Mouse (Mus musculus): ENCODE measurements around the gene Kcnk6.

The Kcnk6 gene

DNA sequence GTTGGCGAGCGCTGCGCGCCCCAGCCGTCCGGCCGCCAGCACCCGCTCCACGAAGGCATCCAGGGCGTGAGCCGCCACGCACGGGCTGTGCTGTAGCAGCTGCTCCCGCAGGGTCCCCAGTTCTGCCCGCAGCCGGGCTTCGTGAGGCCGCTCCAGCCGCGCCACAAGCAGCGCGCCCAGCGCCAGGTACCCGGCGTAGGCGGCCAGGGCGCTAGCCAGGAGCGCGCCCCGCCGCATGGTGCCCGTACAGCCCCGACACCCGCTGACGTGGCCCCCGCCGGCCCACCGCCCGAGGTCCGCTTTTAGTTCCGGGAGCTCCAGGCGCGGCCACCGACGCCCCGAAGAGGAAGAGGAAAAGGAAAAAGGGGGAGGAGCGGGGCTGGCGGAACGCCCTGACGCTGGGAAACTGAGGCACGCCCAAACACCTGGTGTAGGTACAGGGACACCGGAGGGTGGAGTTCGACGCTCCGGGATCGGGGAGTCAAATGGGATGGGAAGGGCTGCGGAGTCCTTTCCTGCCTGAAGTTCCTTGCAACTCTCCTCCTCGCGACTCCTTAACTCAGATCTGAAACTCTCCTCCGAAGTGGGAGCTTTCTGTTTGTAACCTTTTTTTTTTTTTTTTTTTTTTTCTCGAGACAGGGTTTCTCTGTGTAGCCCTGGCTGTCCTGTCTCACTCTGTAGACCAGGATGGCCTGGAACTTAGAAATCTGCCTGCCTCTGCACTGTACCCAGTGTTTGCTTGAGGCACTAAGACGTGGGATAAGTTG, at the start of gene Kcnk6:
Kcnk6 (minus strand) TSS at position 269 of the 767 bp plus-strand sequence.
- no peak for DNase-seq (ENCODE audit: low spot score)

DNA sequence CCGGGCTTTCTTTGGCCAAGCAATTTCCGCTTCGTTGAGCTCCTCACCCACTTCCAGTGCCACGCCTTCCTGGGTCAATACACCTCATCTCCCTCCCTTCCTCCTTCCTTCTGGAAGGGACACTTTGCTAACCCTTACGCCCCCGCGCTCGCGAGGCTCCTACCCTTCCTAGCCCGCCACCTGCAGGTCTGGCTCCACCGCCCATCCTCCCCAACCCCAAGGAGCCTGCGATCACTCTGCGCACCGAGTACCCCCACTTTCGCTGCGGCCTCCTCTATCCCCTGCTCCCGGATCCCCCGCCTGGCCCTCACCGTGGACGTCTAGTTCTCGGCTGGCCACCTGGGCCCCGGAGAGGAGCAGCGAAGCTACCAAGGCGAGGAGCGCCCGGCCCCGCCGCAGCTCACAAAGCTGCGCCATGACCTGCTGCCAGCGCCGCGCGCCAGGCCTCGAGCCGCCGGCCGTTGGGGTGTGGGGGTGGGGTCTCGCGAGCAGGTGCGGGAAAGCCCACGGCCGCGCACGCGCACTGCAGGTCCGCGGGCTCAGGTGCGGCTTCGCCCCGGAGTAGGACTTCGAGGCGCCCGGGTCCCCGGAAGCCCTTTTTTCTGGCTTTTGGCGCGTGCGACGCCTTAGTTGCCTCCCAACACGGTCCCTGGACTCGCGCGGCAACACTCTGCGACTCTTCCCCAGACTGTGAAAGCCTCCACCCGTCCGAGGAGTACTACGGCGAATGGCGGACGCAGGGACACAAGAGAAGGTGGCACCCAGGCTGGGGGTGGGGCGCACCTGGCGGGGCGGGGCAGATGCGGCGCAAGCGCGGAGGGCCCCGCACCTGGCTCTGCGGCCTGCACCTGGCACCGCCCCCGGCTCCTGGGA, 49.1 kb upstream of the Kcnk6 start, which contains the start of gene Spint2:
Spint2 (minus strand) TSS at position 712 of the 873 bp plus-strand sequence.
- DNase-seq (ENCODE audit: low spot score), result no peak

DNA sequence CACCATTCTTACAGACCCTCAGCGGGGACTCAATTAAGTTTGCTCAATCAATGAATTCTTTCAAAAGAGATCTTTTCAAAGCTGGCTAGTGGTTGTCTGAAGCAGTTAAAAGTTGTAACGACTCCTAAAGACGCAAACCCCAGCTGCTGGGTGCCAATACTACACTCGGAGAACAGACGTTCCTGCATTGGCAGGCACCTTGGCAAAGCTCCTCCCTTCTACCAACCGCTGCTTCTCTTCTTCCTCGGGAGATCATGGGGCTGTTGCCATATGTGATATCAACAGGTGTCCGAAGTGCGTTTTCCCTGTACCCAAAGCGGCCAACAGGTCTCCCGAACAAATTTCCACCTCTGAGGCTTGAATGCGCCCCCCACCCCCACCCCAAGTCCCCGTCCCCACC, 48.5 kb upstream of the Kcnk6 start:
- DNase-seq (ENCODE audit: low spot score), result no peak

DNA sequence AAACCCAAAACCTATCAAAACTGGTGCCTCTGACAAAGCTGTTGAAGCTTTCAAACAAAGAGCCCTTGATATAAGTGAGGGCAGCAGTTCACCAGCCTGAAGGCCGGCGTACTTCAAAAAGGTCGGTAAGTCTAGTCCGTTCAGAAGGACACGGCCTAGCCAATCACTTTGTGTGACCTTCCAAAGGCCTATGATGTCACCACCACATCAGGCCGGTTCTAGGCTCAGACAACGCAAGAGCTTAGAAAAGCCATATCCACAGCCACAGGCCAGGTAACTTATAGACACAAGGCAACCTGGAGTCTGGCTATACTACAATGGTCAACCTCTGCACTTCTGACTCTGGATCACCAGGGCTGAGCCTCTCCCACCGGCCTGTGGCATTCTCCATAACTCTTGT, 47.6 kb upstream of the Kcnk6 start:
- no peak for DNase-seq (ENCODE audit: low spot score)

DNA sequence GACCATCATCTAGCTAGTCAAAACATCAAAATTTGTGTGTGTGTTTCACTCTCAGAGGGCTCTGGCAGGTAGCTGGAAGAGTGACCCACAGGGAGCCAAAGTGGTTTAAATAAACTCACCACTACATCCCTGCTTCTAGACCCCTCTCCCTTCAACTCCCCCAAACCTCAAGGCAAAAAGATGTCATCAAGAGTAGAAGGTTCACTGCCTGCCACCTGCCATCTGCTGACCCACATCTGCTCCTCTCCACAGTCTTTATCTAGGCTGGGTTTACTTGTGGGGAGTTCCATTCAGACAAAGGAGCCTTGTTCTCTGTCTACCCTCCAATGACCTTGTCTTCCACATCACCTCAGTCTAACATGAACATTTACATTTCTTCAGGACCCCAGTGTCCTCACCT, 46.9 kb upstream of the Kcnk6 start:
- DNase-seq (ENCODE audit: low spot score), result no peak

DNA sequence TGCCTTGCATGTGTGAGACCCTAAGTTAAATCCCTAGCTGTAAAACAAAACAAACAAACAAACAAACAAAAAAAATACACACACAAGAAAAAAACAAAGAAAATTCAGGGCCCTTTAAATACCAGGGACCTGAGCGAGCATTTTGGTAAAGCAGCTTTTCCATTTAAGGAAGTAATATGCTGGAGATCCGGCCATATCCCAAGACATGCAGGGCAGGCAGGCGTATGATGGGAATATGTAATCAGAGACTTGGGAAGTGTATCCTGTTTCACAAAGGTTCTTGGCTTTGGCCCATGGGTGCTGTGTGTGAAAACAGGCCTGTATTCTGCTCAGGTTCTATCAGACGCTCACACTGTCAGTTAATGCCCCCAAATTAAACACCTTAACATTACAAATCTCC, 45.2 kb upstream of the Kcnk6 start:
- no peak for DNase-seq (ENCODE audit: low spot score)

DNA sequence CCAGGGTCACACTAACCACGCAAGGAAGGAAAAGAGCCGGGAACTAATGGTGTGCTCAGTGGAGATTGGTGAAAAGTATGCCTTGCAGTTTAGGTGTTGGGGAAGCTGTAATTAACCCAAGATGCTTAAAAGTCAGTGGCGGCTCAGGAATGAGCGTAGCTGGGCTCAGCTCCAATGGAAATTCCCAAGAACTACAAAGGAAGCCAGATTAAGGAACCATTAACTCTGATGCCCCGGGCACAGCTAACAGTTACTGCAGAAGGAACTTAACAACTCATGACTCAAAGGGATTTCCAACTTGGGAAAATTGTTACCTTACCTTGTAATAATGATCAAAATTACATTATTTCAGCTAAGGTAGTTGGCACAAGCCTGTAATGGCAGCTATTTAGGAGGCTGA, 44.4 kb upstream of the Kcnk6 start:
- DNase-seq (ENCODE audit: low spot score), result no peak

DNA sequence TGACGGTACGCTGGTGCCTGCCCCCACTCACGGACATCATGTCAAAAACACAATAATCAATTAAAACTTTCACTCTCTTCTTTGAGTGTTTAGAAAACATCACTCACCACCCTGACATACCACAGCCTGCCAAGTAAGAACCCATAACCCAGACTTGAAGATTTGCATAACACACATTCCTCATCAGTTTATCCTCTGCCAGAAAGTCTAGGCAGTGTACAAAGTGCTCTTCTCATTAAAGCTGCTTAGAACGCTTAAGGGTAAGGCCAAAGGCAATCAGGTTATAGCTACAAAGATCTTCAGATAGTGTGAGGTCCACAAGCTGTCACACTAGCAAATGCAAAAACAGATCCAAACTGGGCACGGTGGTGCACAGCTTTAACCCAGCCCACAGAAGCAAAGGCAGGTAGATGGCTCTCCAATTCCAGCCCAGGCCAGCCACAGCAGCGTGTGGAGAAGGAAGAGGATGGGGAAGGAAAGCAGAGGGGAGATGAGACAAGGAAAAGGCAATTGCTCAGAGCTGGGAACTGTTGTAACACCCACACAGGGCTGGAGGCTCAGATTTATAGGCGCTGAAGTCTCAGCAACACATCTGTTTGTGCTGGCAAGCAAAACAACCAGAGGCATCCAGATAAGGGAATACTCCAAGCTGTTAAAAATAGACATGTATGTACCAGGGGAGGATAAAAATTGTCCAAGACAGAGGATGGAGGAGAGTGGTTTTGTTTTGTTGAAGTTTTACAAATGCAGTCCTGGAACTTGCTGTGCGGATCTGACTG, 39.6 kb upstream of the Kcnk6 start:
- no peak for DNase-seq (ENCODE audit: low spot score)

DNA sequence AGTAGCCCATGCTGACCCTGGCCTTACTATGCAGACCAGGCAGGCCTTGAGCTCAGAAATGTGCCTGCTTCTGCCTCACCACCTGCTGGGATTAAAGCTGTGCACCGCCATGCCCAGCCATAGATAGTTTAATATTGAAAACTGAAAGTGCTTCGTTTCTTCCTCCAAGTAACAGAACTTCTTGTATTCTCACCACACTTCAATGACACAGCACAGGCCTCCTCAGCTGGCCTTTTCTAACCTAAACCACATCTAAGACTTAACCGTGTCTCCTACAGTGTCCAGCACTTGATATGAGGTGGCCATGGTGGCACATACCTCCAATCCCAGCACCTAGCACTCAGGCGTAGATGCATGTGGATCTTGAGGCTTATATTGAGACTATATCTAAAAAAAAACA, 38.1 kb upstream of the Kcnk6 start:
- no peak for DNase-seq (ENCODE audit: low spot score)

DNA sequence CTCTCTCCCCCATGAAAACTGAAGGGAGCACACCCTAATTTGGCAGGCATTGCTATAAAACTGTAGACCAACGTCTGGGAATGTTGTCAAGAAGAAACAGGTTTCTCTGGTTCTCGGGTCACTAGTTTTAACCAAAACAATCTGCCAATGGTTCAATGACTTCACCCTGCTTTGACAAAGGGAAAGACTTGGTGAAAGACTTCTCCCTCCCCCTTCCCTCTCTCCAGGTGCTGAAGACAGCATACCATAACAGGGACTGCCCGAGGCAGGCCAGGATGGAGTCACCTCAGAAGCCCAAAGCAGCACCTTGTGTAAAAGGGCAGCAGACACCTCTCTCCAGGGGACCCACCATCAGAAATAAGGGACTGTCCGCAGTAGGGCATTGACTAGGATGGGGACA, 34.6 kb upstream of the Kcnk6 start:
- no peak for DNase-seq (ENCODE audit: low spot score)

DNA sequence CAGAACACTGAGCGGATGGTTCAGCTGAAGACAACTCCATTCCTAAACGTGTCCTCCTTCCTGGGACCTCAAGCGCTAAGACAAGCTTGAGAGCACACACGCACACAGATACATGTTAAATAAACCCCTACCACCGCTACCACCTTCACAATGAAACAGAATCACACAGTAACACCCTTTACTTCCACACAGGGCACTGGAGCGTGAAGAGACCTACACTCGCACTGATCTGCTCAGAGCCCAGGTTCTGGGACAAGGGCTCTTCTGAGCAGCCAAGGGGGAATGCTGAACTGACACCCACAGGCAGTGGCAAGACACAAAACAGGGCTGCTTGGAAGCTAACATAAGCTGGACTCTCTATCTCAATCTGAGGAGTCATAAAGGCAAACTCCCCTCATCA, 33.3 kb upstream of the Kcnk6 start:
- no peak for DNase-seq (ENCODE audit: low spot score)

DNA sequence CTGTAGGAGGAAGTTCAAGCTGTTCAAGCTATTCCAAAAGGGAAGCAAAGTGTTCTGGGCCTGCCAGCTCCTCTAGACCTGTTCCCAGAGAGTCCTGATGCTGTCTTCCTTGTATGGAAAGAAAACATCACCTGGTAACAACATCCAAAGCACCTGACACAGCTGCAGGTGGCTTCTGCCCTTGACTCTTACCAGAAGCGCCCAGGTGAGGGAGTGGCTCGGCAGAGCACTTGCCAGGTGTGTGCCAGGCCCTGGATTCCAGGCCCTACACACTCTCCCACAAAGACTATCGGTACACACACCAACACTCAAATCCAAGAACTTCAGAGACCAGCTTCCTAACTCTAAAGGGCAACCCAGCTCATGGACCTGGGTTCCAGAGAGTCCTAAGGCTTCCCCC, 31.5 kb upstream of the Kcnk6 start:
- DNase-seq (ENCODE audit: low spot score), result no peak

DNA sequence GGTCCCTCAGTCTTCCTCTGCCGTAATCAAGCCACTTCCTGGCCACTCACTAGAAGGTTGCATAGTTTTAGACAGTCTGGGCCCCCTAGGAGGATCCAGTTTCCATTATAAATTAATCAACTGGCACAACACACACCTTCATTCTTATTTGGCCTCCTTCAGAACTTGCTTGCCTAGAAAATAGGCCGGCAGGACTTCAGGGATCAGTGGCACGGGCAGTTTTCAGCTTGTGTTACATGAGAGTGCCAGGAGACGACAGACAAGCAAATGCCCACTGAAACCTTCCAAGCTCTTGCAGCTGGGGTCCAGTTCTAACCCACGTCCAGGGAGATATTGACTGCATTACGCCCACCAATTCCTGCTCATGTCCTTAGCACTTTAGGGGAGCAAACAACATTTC, 29.8 kb upstream of the Kcnk6 start:
- DNase-seq (ENCODE audit: low spot score), result no peak

DNA sequence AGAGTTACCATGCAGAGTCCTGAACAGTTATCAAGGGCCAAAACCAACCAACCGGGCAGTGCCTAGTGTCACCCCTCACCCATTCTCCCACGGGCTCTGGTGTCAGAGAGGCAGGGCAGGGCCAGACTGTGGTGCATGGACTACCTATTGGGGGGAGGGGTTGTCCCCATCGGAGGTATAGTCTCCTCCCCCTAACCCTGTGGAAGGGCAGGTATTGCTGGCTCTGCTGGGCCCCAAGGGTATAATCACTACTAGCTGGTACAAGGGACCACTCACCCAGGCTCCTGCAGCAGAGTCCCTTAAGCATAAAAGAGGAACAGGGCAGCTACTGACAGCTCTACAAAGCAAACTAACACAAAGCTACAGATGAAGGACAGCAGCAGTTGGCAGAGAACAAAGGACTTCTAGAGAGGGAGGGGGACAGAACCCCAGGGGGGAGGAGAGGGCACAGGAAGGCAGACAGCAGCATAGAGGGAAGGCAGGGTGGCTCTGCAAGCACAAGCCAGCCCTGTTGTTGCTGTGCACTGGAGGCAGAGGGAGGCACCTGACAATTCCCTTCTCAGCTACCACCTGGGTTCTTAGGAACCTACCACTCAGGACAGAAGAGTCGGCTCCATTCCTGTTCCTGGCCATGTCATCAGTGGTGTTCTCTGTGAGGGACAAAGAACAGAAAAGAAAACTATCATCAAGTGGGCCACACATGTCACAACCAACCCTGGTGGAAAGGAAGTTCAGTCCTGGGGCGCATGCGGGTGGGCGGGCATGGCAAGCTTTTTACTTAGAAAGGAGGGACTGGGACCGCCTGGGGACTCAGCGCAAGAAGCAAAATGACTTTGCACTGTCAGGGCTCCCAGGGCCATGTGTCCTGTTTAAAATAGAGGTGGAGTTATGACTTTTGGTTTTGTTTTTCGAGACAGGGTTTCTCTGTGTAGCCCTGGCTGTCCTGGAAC, 27.7 kb upstream of the Kcnk6 start:
- no peak for DNase-seq (ENCODE audit: low spot score)

DNA sequence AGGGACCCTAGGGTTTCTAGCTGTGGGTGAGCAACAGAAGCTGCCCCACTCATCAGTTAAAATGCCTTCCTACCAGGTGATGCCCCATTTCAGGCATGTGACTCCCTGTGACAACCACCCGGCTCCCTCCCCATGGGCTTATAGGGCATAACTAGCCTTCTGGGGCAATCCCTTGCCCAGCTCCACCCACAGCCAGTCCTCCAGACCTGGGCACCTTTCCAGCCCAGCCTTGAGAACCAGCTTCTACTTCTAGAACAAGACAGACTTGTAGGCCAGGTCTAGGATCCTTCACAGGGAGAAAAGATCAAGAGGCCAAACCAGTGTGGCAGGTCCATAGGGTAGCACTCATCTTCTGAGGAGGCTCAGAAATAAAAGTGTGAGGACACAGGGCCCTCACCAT, 25.1 kb upstream of the Kcnk6 start:
- DNase-seq (ENCODE audit: low spot score), result no peak

DNA sequence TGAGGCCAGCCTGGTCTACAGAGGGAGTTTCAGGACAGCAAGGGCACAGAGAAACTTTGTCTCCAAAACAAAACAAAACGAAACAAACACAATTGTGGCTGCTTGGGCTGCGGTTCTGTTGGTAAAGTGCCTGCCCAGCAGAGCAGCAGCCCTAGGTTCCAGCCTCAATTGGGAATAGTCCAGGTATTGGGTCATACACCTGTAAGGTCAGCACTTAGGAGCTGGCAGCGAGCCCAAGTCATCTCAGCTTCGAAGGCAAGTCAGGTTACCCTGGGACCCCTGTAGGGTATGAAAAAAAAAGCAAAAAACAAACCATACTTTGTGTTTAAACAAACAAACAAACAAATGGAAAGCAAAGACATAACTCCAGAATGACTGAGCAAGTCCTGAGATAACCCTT, 23.6 kb upstream of the Kcnk6 start:
- no peak for DNase-seq (ENCODE audit: low spot score)

DNA sequence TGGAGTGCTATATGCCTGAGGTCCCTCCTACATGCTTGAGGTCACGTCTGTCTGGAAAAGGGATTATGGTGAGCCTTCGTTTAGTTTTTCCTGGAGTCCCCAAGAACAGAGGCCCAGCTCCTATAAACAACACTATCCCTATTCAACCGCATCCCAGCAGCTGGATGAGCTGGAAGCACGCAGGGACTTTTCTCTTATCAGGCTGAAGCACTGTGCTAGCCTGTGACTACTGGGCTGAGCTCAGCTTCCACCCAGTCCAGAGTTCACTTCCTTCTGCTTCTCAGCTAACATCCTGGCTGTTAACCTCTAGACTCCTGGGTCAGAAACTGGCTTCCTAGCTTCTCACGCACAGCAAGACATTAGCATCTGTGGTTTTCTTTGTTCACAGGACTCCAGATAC, 21.5 kb upstream of the Kcnk6 start:
- no peak for DNase-seq (ENCODE audit: low spot score)

DNA sequence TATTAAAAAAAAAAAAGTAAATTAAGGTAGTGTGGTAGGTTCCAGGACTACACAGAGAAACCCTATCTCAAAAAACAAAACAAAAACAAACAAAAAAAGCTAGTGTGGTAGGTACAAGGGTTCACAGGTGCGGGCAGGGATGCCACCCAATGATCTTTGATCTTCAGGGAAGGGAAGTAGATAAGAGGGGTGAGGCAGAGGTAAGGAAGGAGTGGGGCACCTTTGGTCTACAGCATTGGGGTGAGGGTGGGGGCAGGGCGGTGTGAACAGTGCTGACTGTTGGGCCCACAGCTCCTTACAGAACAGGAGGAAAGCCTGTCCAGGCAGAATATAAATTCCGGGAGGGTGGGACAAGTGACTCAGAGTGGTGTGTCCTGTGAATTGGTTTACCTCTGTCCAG, 18.9 kb upstream of the Kcnk6 start:
- DNase-seq (ENCODE audit: low spot score), result no peak

DNA sequence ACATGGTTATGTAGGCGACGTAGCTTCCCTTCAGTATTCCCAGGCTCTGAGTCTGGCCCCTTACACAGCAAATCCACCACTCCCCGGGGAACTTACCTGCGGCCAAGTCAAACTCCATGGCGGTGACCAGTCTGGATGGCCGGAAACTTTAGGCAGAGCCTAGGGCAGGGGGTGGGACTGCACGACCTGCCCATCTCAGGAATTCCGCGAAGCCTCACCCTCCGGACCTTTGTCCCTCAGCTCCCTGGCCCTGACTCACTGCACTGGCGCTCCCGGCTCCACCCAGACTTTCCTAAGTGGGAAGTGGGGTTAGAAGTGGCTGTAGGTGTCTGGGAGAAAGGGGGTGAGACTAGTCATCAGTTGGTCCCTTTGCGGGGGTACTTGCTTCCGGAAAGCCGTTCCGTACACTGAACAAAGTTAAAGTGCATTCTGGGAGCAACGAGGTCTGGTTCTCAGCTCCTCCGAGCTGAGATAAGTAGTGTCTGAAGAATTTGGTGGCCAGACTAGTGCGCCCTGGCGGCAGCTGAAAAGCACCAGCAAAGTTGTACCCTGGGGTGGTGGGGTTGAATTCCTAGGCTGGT, 16.0 kb upstream of the Kcnk6 start, which contains the start of gene 2200002D01Rik:
2200002D01Rik (minus strand) TSS at position 206 of the 581 bp plus-strand sequence.
- no peak for DNase-seq (ENCODE audit: low spot score)

DNA sequence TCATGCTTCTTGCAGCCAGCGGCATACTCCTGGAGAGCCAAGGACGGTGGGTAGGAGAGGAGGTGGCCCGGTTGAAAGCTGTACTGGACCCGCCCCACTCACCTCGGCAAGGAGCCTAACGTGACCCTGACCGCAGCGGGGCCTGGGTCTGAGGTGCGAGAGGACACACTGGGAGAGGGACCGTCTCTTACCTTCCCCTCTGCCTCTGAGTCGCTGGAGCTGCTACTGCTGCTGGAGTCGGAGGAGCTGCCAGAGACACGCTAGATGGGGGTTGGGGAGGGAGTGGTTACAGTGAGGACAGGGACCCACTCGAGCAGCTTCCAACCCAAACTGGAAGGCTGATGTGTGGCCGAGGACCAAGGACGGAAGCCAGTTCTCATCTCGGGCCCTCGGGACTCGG, 15.4 kb upstream of the Kcnk6 start:
- no peak for DNase-seq (ENCODE audit: low spot score)

DNA sequence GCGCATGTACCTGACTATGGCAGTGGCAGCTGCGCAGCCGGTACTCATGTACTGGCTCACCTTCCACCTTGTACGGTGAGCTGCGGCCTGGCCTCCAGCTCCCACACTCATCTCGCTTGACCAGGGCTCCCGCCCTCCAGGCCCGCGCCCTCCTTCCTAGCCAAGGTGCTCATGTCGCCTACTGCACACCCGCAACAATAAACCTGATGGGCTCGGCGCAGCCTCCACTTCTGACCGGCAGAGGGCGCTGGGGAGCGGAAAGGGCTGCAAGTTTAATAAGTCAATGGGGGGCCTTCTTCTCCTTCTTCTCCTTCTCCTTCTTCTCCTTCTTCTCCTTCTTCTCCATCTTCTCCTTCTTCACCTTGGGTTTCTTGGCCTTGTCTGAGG, 15.0 kb upstream of the Kcnk6 start:
- DNase-seq (ENCODE audit: low spot score), result peak; percentile 82

All from urinary bladder, postnatal 10 days (tissue).